Mouse (Mus musculus) kidney, embryonic 14.5 days (tissue): ENCODE results near the gene Tmem108. TPM values are rescaled to one million over a fixed set of nuclear protein-coding genes. Genes with fewer than 3 reads are reported as not detected.

Source experiments
- ATAC-seq: fragments of 200-750 bp; cut with Nextera tagmentation; 2 replicates; pipeline ENCODE4 v1.8.0; 2017; ENCODE audit warnings: moderate number of reproducible peaks, mild to moderate bottlenecking, moderate TSS enrichment, moderate library complexity; ENCODE audit not compliant: low FRiP score, low TSS enrichment
- H3K27ac ChIP-seq: fragments of 300-500 bp; sonication (generic); 2 replicates; pipeline ENCODE4 v1.5.1; 2014; ENCODE audit warnings: low read depth, mild to moderate bottlenecking, low read length, moderate library complexity, mixed read lengths
- H3K27me3 ChIP-seq: fragments of 300-500 bp; sonication (generic); 2 replicates; pipeline ENCODE4 v1.6.1; 2014; ENCODE audit warnings: mild to moderate bottlenecking, low read length; ENCODE audit not compliant: control insufficient read depth, insufficient read depth
- H3K36me3 ChIP-seq: fragments of 300-500 bp; sonication (generic); 2 replicates; pipeline ENCODE4 v1.6.1; 2014; ENCODE audit warnings: low read length, mixed read lengths; ENCODE audit not compliant: control insufficient read depth, insufficient read depth
- H3K4me1 ChIP-seq: fragments of 300-500 bp; sonication (generic); 2 replicates; pipeline ENCODE4 v1.6.1; 2014; ENCODE audit warnings: low read length, mixed read lengths; ENCODE audit not compliant: control insufficient read depth, insufficient read depth
- H3K4me2 ChIP-seq: fragments of 300-500 bp; sonication (generic); replicated peaks from 2 replicates; pipeline ENCODE4 v1.6.1; 2014; ENCODE audit warnings: low read depth, mild to moderate bottlenecking, low read length
- H3K4me3 ChIP-seq: fragments of 300-500 bp; sonication (generic); 2 replicates; pipeline ENCODE4 v1.5.1; 2014; ENCODE audit warnings: mild to moderate bottlenecking, low read length
- H3K9ac ChIP-seq: fragments of 300-500 bp; sonication (generic); 2 replicates; pipeline ENCODE4 v1.6.1; 2014; ENCODE audit warnings: low read depth, mild to moderate bottlenecking, low read length, moderate library complexity
- H3K9me3 ChIP-seq: fragments of 300-500 bp; sonication (generic); 2 replicates; pipeline ENCODE4 v1.6.1; 2016; ENCODE audit warnings: low read length; ENCODE audit not compliant: control insufficient read depth
- WGBS: fragments of 180-500 bp; shearing (Covaris S2); extraction: QIAGEN DNeasy Blood & Tissue Kit; methylation state at CpG from one replicate; pipeline ENCODE4 v1.1.7; 2014; 5-methylcytosine and 5-hydroxymethylcytosine counted together
- polyA plus RNA-seq: library from polyadenylated mRNA; unstranded; fragments of >200 nt; fragmentation: Nextera tagmentation; extraction: Ambion mirVana; gene quantifications from 2 replicates; pipeline ENCODE4 v1.2.1, GENCODE M21; 2014

The Tmem108 gene
- polyA plus RNA-seq, 1 experiment from 2014 or later: 10.8 TPM

- Histone ChIP-seq H3K4me1 (no peaks in the 10 kb centered on the region), H3K36me3 (no peaks in the 10 kb centered on the region), H3K9me3 (no peaks in the 10 kb centered on the region), H3K4me2 (no peak overlapping the region), H3K27ac (no peak overlapping the region), H3K4me3 (no peak overlapping the region), H3K27me3 (no peaks in the 10 kb centered on the region), H3K9ac (no peak overlapping the region)
- WGBS: 87% methylated on average over 10 of the region's 10 CpGs
- no peak for ATAC-seq
Measured at GRCm38 (mm10) chr9:103642300-103642699, 119.3 kb downstream of the Tmem108 start.

- Histone ChIP-seq H3K4me1 (no peaks in the 10 kb centered on the region), H3K9ac (no peak overlapping the region), H3K27ac (no peak overlapping the region), H3K27me3 (no peaks in the 10 kb centered on the region), H3K9me3 (no peaks in the 10 kb centered on the region), H3K36me3 (no peaks in the 10 kb centered on the region), H3K4me3 (no peak overlapping the region), H3K4me2 (no peak overlapping the region)
- 90% methylated on average over 4 of the region's 4 CpGs for WGBS
- no peak for ATAC-seq
Measured at GRCm38 (mm10) chr9:103641340-103641739, 120.3 kb downstream of the Tmem108 start.

- Histone ChIP-seq H3K27ac (no peak overlapping the region), H3K9ac (no peak overlapping the region), H3K4me3 (no peak overlapping the region), H3K4me1 (no peaks in the 10 kb centered on the region), H3K36me3 (no peaks in the 10 kb centered on the region), H3K4me2 (no peak overlapping the region), H3K9me3 (no peaks in the 10 kb centered on the region), H3K27me3 (no peaks in the 10 kb centered on the region)
- 44% methylated on average over 1 of the region's 1 CpGs for WGBS
- no peak for ATAC-seq
Measured at GRCm38 (mm10) chr9:103639413-103639812, 122.2 kb downstream of the Tmem108 start.

GRCm38 (mm10) chr9:103637451-103637850 is 124.2 kb downstream of the Tmem108 start:
- Histone ChIP-seq H3K27me3 (no peaks in the 10 kb centered on the region), H3K4me1 (no peaks in the 10 kb centered on the region), H3K27ac (no peak overlapping the region), H3K4me2 (no peak overlapping the region), H3K36me3 (no peaks in the 10 kb centered on the region), H3K9ac (no peak overlapping the region), H3K4me3 (no peak overlapping the region), H3K9me3 (no peaks in the 10 kb centered on the region)
- WGBS: 73% methylated on average over 3 of the region's 3 CpGs
- no peak for ATAC-seq

- Histone ChIP-seq H3K4me1 (no peaks in the 10 kb centered on the region), H3K27me3 (no peaks in the 10 kb centered on the region), H3K4me2 (no peak overlapping the region), H3K9ac (no peak overlapping the region), H3K9me3 (no peaks in the 10 kb centered on the region), H3K4me3 (no peak overlapping the region), H3K36me3 (no peaks in the 10 kb centered on the region), H3K27ac (no peak overlapping the region)
- ATAC-seq: no peak
- 51% methylated on average over 3 of the region's 3 CpGs for WGBS
Measured at GRCm38 (mm10) chr9:103636847-103637246, 124.8 kb downstream of the Tmem108 start.

GRCm38 (mm10) chr9:103628861-103629469 is 132.7 kb downstream of the Tmem108 start:
- WGBS: 32% methylated on average over 9 of the region's 9 CpGs
- no peak overlapping the region for H3K4me2 ChIP-seq
- no peak overlapping the region for H3K27ac ChIP-seq
- no peaks in the 10 kb centered on the region for H3K9me3 ChIP-seq
- H3K27me3 ChIP-seq: no peaks in the 10 kb centered on the region
- no peaks in the 10 kb centered on the region for H3K36me3 ChIP-seq
- H3K4me3 ChIP-seq: no peak overlapping the region
- H3K4me1 ChIP-seq: no peaks in the 10 kb centered on the region
- ATAC-seq: no peak
- no peak overlapping the region for H3K9ac ChIP-seq

- Histone ChIP-seq H3K4me3 (no peak overlapping the region), H3K27ac (no peak overlapping the region), H3K36me3 (no peaks in the 10 kb centered on the region), H3K27me3 (no peaks in the 10 kb centered on the region), H3K9ac (no peak overlapping the region), H3K4me1 (no peaks in the 10 kb centered on the region), H3K9me3 (no peaks in the 10 kb centered on the region), H3K4me2 (no peak overlapping the region)
- no peak for ATAC-seq
- 93% methylated on average over 8 of the region's 8 CpGs for WGBS
Measured at GRCm38 (mm10) chr9:103627404-103627900, 134.2 kb downstream of the Tmem108 start.

- no peaks in the 10 kb centered on the region for H3K9me3 ChIP-seq
- H3K36me3 ChIP-seq: no peaks in the 10 kb centered on the region
- H3K27me3 ChIP-seq: no peaks in the 10 kb centered on the region
- no peak overlapping the region for H3K9ac ChIP-seq
- H3K4me2 ChIP-seq: no peak overlapping the region
- no peak overlapping the region for H3K27ac ChIP-seq
- H3K4me3 ChIP-seq: no peak overlapping the region
- WGBS: 86% methylated on average over 4 of the region's 4 CpGs
- ATAC-seq: no peak
- H3K4me1 ChIP-seq: no peaks in the 10 kb centered on the region
Measured at GRCm38 (mm10) chr9:103626156-103626555, 135.5 kb downstream of the Tmem108 start.

GRCm38 (mm10) chr9:103624649-103625048 is 137.0 kb downstream of the Tmem108 start:
- no peaks in the 10 kb centered on the region for H3K36me3 ChIP-seq
- no peaks in the 10 kb centered on the region for H3K9me3 ChIP-seq
- H3K9ac ChIP-seq: no peak overlapping the region
- peak; percentile 65; the same call in 1 of the 2 replicates for ATAC-seq
- H3K4me1 ChIP-seq: no peaks in the 10 kb centered on the region
- H3K27ac ChIP-seq: no peak overlapping the region
- H3K27me3 ChIP-seq: no peaks in the 10 kb centered on the region
- WGBS: 59% methylated on average over 1 of the region's 1 CpGs
- no peak overlapping the region for H3K4me2 ChIP-seq
- H3K4me3 ChIP-seq: no peak overlapping the region
